Mouse (Mus musculus) heart, embryonic 10.5 days (tissue): ENCODE measurements around the gene Syt16. TPM values are rescaled to one million over a fixed set of nuclear protein-coding genes. Genes with fewer than 3 reads are reported as not detected.
A peak's percentile ranks its signal among the peaks of the same experiment; 100 is the strongest.

Experiments
- DNase-seq: peaks from one replicate; pipeline ENCODE4 v3.0.0-alpha.2; 2017; ENCODE audit warnings: low spot score
- H3K27ac ChIP-seq: fragments of 300-500 bp; sonication (generic); 2 replicates; pipeline ENCODE4 v1.5.1; 2016; ENCODE audit warnings: mild to moderate bottlenecking
- H3K27me3 ChIP-seq: fragments of 300-500 bp; sonication (generic); 2 replicates; pipeline ENCODE4 v1.6.1; 2016; ENCODE audit warnings: mild to moderate bottlenecking; ENCODE audit not compliant: poor library complexity, insufficient read depth, severe bottlenecking
- H3K36me3 ChIP-seq: fragments of 300-500 bp; sonication (generic); 2 replicates; pipeline ENCODE4 v1.6.1; 2016; ENCODE audit warnings: mild to moderate bottlenecking, moderate library complexity
- H3K4me1 ChIP-seq: fragments of 300-500 bp; sonication (generic); 2 replicates; pipeline ENCODE4 v1.6.1; 2016; ENCODE audit warnings: mild to moderate bottlenecking
- H3K4me3 ChIP-seq: fragments of 300-500 bp; sonication (generic); 2 replicates; pipeline ENCODE4 v1.5.1; 2016; ENCODE audit warnings: mild to moderate bottlenecking, moderate library complexity
- H3K9me3 ChIP-seq: fragments of 300-500 bp; sonication (generic); 2 replicates; pipeline ENCODE4 v1.6.1; 2016; ENCODE audit warnings: mild to moderate bottlenecking, moderate library complexity
- WGBS: fragments of 180-500 bp; shearing (Covaris S2); methylation state at CpG from one replicate; pipeline ENCODE4 v1.1.7; 2016; 5-methylcytosine and 5-hydroxymethylcytosine counted together
- polyA plus RNA-seq: library from polyadenylated mRNA; unstranded; fragments of >200 nt; fragmentation: Nextera tagmentation; extraction: Ambion mirVana; gene quantifications from 2 replicates; pipeline ENCODE4 v1.2.1, GENCODE M21; 2016

The Syt16 gene
- polyA plus RNA-seq = 0.32 and 0.33 TPM in 2 replicates

- Histone ChIP-seq H3K4me3 (peak within 1 kb of the TSS; percentile 67), H3K36me3 (no peaks in the 10 kb centered on the region), H3K27me3 (peaks cover 56% of the 10 kb centered on the region), H3K4me1 (peaks cover 6% of the 10 kb centered on the region), H3K27ac (peak within 1 kb of the TSS; percentile 69), H3K9me3 (no peaks in the 10 kb centered on the region)
- DNase-seq = no peak
- 2% methylated on average over 63 of the region's 67 CpGs for WGBS
These were observed at the start of gene Syt16 for GRCm38 (mm10) chr12:73997297-73998127. TSS of gene Syt16 (plus strand) at chr12:73997661.

DNA sequence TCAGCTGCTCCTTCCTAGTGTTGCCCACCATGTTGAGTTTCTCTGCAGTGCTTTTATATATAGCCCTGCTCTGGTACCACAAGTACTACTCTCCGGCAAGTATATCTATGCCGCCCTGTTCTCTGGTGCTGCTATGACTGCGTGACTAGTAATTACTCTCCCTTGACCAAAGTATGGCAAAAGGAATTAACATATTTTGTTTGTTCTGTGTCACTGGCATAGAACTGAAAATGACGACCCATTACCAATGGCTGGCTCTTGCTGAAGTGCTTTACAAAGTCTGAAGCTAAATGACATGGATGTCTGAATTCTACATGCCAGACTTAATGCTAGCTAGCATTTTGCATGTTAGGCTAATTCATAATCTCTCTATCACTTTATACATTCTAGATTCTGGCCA, 49.0 kb upstream of the Syt16 start:
- peaks cover 36% of the 10 kb centered on the region for H3K36me3 ChIP-seq
- H3K27ac ChIP-seq = peak overlapping the region; percentile 89
- no peaks in the 10 kb centered on the region for H3K27me3 ChIP-seq
- H3K4me3 ChIP-seq = peak overlapping the region; percentile 61
- WGBS = 73% methylated on average over 4 of the region's 4 CpGs
- H3K4me1 ChIP-seq = peaks cover 13% of the 10 kb centered on the region; the same call in 1 of the 2 replicates
- H3K9me3 ChIP-seq = no peaks in the 10 kb centered on the region
- no peak for DNase-seq

DNA sequence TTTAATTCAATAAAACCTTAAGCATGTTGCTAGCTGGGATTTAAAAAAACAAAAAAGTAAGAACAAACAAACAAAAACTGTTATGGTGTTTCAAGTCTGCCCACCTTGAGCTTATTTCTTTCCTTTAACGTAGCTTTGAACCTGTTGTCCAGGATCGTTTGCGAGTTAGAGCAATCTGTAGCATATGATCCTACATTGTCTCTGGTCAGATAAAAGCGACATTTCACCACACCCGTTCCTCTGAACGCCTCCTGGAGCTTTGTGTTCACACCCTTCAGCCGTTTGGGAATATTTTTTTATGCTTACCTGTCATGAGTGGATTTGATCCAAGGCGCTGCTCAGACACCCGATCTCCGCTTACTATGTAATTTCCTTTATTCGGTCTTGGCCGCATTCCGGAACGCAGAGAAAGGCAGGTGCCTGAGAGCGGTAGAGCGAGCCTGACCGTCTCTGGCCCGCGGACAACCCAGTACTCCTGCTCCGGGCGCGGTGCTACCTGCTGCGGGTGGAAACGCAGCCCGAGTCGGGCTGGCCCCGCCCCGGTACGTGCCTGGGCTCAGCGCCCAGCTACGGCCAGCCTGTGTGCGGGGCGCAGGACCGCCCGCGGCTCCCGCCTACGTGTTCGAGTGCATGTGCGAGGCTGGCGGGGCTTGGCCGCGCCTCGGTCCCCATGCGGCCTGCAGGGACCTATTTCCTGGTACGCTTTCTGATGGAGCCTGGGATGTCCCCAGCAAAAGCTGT, 48.0 kb upstream of the Syt16 start:
- peaks cover 23% of the 10 kb centered on the region for H3K4me1 ChIP-seq
- no peaks in the 10 kb centered on the region for H3K27me3 ChIP-seq
- peak; percentile 81 for DNase-seq
- H3K27ac ChIP-seq = peak overlapping the region; percentile 89
- peaks cover 25% of the 10 kb centered on the region for H3K36me3 ChIP-seq
- WGBS = 6% methylated on average over 46 of the region's 46 CpGs
- no peaks in the 10 kb centered on the region for H3K9me3 ChIP-seq
- peak overlapping the region; percentile 61 for H3K4me3 ChIP-seq

DNA sequence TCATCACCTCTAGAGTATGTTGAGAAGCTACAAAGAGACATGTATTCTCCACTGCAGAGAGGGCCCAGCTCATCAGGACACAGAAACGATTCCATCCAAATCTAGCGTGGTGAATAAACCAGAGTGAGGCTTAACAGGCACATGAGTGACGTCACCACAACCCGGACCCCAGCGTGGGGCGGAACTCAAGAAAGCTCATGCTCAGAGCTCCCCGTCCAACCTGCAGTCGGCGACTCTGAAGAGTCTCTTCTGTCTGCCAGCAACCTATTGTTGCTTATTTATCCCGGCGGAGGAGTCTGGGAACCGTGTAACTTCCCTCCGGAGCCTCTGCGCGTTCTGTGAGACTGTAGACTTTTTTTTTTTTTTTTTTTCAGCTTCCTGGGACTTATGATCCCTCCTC, 44.6 kb upstream of the Syt16 start:
- 8% methylated on average over 15 of the region's 15 CpGs for WGBS
- Histone ChIP-seq H3K4me1 (peaks cover 33% of the 10 kb centered on the region), H3K9me3 (no peaks in the 10 kb centered on the region), H3K36me3 (peaks cover 5% of the 10 kb centered on the region; the same call in 1 of the 2 replicates), H3K4me3 (peak overlapping the region; percentile 57), H3K27ac (peak overlapping the region; percentile 81; the same call in 1 of the 2 replicates), H3K27me3 (no peaks in the 10 kb centered on the region)
- peak; percentile 85 for DNase-seq

DNA sequence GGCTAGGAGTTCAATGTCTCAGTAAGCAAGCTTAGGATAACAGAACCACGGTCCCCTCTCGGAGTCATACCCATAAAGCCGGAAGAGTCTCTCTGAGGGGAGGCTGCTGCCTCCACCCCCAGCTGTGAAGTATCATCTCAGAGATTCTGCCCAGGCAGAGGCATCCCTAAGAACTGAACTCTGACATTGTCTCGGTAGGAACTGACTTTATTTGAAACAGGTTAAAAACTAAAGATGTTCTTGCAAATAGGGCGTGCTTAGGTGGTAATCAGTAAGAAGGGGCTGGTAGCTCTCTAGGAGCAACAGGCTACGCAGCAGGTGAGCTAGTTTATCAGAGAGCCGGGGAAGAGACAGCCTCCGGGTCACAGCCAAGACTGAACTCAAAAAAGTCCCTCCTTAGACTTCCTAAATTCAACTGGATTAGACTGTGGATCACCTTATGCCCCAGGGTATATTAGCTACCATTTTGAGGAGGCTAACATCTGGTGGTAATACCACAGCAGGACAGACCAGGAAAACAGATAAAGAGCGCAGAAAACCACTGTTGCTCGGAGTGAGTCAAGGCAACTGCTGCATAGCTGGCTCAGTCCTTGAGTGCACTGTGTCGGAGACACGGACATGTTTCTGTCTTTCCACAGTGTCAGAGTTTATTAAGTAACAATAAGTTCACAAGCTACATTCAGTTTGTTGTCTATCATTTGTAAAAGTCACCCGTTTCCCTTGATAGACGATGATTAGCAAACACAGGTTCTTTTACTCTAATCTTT, 43.9 kb upstream of the Syt16 start:
- WGBS = 29% methylated on average over 14 of the region's 14 CpGs
- peak overlapping the region; percentile 81 for H3K27ac ChIP-seq
- peaks cover 33% of the 10 kb centered on the region for H3K4me1 ChIP-seq
- H3K4me3 ChIP-seq = peak overlapping the region; percentile 57
- H3K9me3 ChIP-seq = no peaks in the 10 kb centered on the region
- DNase-seq = no peak
- no peaks in the 10 kb centered on the region for H3K27me3 ChIP-seq
- H3K36me3 ChIP-seq = 0 out of 2 replicates have a peak, but pooled peaks cover 2% of the 10 kb centered on the region

DNA sequence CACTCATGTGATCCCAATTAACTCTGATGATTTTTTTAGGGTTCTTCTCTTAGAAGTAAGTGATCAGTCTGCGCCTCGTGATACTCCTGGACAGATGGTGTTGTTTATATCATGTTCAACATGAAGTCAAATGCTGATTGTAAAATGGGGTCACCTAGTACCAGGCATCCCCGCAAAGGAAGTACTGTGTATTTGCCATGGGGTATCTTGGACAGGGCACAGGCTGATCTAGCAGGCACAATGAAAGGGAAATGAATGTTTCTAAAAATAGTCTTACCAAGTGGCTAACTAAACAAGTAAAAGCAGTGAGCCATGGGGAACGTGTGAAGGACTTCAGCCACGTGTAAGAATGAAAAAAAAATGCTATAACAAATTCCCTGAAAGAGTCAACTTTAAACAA, 42.7 kb upstream of the Syt16 start:
- H3K4me1 ChIP-seq = peaks cover 28% of the 10 kb centered on the region
- DNase-seq = no peak
- peak overlapping the region; percentile 67 for H3K27ac ChIP-seq
- H3K36me3 ChIP-seq = 0 out of 2 replicates have a peak, but pooled peaks cover under 1% of the 10 kb centered on the region
- 57% methylated on average over 5 of the region's 5 CpGs for WGBS
- no peak overlapping the region for H3K4me3 ChIP-seq
- H3K9me3 ChIP-seq = no peaks in the 10 kb centered on the region
- H3K27me3 ChIP-seq = no peaks in the 10 kb centered on the region

DNA sequence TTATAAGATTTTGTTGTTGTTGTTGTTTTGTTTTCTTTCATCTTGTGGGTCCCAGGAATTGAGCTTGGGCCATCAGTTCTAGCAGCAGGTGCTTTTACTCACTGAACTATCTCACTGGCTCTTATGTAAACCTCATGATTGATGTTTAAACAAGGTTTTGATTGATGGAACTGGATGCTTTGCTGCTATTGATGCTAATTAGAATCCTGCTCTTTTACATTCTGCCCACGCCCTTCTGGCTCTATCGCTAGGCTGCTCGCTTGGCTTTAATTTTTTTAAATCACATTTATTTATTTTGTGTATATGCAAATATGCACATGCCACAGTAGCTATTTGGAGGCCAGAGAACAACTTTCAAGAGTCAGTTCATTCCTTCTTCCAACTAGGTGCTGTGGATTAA, 39.8 kb upstream of the Syt16 start:
- Histone ChIP-seq H3K27me3 (no peaks in the 10 kb centered on the region), H3K4me3 (no peak overlapping the region), H3K4me1 (peaks cover 25% of the 10 kb centered on the region), H3K27ac (no peak overlapping the region), H3K36me3 (no peaks in the 10 kb centered on the region), H3K9me3 (no peaks in the 10 kb centered on the region)
- no peak for DNase-seq
- 96% methylated on average over 3 of the region's 3 CpGs for WGBS

DNA sequence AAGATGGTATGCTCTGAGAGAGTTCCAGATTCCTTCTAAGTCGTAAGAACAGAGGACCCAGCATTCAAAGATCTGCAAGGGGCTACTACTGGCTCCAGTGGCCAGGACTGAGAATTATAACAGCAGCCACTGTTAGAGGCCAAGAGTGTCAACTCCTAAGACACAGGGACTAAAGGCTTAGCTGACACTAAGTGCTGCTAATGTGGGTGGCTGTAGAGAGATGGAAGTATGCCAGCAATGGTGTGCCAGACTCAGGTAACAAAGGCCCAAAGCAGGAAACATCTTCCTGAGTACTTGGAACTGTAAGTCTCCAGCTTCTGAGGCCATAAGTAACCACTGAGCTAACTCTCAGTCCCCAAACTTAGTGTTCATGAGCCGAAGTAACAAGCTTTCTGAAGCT, 38.6 kb upstream of the Syt16 start:
- Histone ChIP-seq H3K4me1 (peaks cover 15% of the 10 kb centered on the region), H3K9me3 (no peaks in the 10 kb centered on the region), H3K27me3 (no peaks in the 10 kb centered on the region), H3K27ac (no peak overlapping the region), H3K36me3 (no peaks in the 10 kb centered on the region), H3K4me3 (no peak overlapping the region)
- DNase-seq = no peak
- WGBS = 81% methylated on average over 2 of the region's 2 CpGs

GRCm38 (mm10) chr12:73964291-73965281, 32.9 kb upstream of the Syt16 start, which contains the start of gene Snapc1:
TSS of gene Snapc1 (plus strand) at chr12:73964481.
- no peaks in the 10 kb centered on the region for H3K9me3 ChIP-seq
- peak; percentile 98 for DNase-seq
- no peaks in the 10 kb centered on the region for H3K27me3 ChIP-seq
- peak within 1 kb of the TSS; percentile 95 for H3K4me3 ChIP-seq
- peaks cover 7% of the 10 kb centered on the region for H3K4me1 ChIP-seq
- peaks cover 24% of the 10 kb centered on the region for H3K36me3 ChIP-seq
- H3K27ac ChIP-seq = peak within 1 kb of the TSS; percentile 92
- WGBS = 1% methylated on average over 60 of the region's 60 CpGs

DNA sequence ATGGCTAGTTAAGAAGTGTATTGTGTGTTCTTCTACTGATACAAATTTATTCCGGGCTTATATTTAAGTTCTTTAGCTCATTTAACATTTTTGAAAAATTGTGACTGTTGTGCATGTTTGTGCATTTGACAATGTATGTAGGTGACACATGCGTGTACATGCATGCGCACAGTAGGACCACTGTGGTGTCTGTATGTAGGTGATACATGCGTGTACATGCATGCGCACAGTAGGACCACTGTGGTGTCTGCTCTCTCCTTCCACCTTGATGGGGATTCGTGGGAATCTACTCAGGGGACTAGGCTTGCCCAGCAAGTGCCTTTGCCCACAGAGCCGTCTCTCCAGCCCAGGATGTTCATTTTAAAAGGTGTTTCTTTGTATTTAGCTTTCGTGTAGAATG, 28.3 kb upstream of the Syt16 start:
- no peak overlapping the region for H3K27ac ChIP-seq
- H3K36me3 ChIP-seq = peaks cover 66% of the 10 kb centered on the region
- no peak for DNase-seq
- 93% methylated on average over 8 of the region's 8 CpGs for WGBS
- peaks cover 7% of the 10 kb centered on the region for H3K4me1 ChIP-seq
- no peaks in the 10 kb centered on the region for H3K27me3 ChIP-seq
- H3K4me3 ChIP-seq = no peak overlapping the region
- H3K9me3 ChIP-seq = peaks cover 8% of the 10 kb centered on the region

DNA sequence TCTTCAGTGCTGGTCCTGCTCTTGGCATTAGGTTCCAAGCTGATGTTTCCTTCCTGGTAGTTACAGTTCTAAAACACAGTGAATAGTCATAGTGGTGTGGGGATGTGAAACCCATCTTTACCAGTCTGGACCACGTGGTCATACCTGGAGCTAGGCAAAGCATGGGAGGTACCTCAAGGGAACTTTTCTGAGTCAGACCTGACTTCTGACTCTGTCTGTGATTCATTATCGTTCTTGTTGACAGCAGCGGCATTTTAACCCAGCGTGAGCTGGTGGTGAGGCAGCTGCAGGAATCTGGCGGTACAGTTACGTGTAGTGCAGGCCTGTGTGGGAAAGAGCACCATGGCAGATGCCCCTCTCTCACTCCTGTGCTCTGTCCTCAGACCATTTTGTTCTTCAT, 22.9 kb upstream of the Syt16 start:
- 89% methylated on average over 6 of the region's 6 CpGs for WGBS
- DNase-seq = no peak
- Histone ChIP-seq H3K36me3 (peaks cover 89% of the 10 kb centered on the region), H3K4me3 (no peak overlapping the region), H3K27me3 (no peaks in the 10 kb centered on the region), H3K4me1 (no peaks in the 10 kb centered on the region; the same call in 1 of the 2 replicates), H3K27ac (no peak overlapping the region), H3K9me3 (peaks cover 8% of the 10 kb centered on the region)
